Mouse (Mus musculus) CD4-positive helper T cell, adult 2 months (primary cell): ENCODE measurements around the gene Gm49510.

Experiments
- DNase-seq: peaks from one replicate; pipeline ENCODE4 v3.0.0-alpha.2; 2012; ENCODE audit warnings: low read depth, missing footprints, low spot score

Gm49510 gene

DNA sequence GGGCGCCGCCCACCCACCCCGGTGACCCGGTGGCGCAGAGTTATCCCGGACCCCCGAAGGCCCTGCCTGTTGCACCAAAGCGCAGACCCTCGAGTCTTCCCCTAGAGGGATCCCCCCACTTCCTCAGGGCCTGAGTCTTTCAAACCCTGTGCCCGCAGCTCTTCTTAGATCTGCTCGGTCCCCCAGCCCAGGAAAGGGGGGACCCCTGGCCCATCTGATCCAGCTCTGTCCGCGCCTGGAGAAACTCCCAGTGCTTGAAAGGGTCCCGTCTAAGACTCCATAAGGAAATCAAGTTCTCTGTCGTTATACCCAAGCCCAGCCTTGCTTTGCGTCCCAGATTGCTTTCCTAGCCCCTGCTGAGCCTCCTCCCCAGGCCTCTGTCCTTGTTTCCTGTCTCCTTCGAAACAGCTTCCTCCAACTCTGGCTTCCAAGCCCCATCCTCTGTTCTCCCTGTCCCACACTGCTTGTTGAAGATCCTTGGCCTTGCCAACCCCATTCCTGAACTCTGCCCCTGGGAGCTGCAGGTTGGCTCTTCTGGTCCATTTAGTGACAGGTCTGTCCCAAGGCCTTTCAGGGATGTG lies 21.6 kb upstream of the Gm49510 start:
- DNase-seq = no peak

DNA sequence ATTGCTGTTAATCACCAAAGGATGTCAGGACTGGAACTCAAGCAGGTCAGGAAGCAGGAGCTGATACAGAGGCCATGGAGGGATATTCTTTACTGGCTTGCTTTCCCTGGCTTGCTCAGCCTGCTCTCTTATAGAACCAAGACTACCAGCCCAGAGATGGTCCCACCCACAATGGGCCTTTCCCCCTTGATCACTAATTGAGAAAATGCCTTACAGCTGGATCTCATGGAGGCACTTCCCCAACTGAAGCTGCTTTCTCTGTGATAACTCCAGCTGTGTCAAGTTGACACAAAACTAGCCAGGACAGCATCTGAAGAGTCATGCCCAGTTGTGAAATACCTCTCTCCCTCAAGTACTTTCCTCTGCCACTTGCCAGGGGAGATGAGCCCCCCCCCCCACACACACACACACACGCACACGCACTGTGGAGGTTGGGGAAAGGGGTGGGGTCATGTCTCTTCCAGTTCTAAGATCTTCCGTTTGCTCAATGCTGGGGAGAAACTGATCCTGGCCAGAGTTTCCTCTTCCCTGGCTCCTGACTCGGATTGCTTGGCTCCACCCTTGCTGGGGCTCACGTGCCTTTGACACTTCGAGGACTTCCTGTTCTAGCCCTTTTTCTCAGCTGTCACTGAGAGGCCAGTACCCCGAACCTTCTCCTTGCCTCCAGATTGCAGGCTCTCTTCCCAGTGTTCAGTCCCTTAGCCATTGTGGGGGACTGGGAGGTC lies 20.5 kb upstream of the Gm49510 start:
- DNase-seq = peak; percentile 50

DNA sequence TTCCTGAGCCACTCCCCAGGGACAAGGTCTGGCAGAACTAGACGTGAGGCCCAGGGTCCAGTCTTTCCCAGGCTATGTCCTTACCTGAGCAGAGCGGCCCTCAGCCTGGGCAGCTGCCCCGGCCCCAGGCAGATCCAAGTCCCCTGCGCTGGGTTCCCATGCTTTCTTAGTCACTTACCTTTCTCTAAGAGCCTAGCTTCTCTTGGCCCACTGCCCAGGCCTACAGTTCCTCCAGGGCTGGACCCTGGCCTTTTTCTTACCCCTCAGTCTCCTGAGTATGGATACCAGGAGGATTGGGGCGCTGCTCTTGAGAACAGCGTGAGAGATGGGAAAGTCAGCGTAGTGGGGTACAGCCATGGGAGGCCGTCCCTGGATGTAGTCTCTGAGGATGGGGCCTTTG lies 19.0 kb upstream of the Gm49510 start:
- no peak for DNase-seq

DNA sequence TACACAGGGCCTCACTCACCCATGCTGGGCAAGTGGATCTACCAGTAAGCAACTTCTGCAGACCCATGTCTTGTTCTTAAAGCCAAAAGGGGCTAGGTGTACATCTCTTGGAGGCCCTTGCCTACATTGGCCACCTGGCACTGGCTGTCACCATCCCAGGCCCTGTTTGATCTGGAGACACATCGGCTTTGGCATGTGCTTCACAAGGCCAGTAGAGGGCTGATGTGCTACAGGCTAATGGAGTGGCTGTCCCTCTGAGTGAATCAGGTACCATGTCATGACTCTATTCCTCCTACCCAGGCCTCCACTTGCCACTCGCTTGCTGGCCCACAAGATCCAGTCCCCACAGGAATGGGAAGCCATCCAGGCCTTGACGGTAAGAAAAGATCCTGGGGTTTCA lies 17.6 kb upstream of the Gm49510 start:
- no peak for DNase-seq

DNA sequence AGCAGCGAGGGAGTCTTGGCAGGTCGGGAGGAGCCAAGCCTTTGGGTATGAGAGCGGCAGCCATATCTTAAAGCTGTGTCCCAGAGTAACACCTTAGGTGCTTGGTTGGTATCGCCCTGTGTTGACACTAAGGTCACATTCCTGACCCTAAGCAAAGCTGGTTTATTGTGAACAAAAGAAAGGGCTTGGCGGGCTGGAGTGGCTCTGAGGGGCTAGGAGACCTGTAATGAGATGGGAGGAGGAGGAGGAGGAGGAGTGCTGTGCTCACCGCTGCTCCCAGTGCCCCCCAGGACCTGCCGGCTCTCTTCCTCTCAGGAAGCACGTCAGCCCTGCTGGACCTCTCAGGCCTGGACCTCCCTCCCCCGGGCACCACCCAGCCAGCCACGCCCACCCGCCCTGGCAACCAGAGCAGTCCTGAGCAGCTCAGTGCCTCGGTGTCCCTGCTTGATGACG lies 10.0 kb upstream of the Gm49510 start:
- DNase-seq = no peak

DNA sequence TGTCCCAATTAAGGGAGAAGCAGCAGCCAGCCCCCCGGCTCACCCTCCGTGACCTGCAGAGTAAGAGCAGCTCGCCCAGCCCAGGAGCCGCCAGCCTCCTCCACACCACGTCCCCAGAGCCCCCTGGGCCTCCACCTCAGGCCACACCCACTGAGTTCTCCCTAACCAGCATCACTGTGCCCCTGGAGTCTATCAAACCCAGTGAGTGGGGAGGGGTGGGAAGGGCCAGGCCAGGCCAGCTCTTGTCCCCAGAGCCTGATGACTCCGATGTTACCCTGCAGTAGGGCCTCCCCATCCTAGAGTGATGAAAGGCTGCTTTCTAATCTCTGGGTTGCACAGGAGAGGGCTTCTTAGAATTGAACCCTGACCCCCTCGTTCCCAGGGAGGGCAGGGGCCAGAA lies 7.0 kb upstream of the Gm49510 start:
- no peak for DNase-seq

DNA sequence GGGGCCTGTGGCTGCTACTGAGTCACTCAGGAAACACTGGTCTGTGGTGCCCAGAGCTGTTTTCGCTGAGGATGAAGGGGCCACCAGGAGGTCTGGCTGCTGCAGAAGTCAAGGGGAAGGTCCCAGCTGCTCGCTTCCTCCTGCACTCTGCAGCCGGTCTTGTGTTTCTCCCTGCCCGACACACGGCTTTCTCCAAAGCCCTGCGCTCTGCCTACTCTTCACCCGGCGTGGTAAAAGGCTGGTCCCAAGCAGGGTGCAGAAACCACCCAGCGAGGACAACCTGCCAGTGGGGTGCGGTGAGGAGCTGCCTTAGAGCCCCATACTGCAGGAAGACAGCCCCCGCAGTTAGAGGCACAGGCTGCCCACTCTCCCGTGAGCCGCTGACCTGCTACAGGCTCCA lies 4.7 kb upstream of the Gm49510 start:
- DNase-seq = peak; percentile 56

DNA sequence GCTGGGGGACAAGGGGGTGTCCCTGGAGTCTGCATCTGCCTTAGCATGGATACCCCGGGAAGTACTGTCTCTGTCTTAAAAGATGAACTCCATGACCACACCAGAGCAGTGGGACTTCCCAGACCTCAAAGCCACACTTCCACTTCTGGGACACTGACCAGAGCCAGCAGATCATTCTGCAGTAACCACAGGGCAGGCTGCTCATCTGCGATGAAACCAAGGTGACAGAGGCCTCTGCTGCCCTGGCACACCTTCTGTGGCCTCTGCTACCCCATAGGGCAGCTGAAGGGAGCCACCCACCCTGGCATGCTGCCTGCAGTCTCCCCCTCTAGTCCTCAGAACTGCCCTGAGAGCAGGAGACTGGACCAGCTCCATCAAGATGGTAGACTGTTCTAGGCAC lies 3.7 kb upstream of the Gm49510 start:
- DNase-seq = peak; percentile 44

DNA sequence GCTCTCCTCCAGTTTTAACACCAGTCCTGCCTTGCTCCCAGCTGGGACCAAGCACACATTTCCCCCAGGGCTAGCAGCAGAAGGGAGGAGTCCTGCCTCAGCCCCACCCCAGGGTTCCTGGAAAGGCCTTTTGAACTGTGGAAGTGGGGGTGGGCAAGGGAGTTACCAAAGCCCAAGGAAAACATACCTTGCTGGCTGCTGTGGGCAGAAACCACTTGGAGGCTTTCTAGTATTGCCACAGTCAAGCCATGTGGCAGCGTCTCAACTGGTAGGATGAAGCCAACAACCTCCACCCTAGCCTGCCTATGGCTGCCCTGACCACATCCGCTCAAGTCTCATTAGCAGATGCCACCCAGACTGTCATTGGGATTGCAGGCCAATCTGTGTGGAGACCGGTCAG lies 3.3 kb upstream of the Gm49510 start:
- peak; percentile 79 for DNase-seq

DNA sequence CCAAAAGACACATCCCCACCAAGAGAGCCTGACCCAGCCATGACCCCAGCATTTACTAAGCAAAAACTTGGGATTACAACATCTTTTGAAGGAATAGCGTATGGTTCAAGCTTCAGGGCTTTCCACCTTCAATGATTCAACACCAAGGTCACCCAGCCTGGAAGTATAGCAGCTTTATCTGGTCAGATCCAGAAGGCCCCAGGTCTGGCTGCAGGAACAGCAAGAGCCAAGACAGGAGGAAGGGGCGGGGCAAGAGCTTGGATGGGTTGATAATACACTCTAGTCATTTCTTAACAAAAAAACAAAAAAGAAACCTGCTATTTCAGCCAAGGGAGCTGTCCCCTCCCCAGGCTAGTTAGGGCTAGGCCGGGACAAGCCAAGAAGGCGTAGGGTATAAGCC lies 2.0 kb upstream of the Gm49510 start:
- DNase-seq = no peak

DNA sequence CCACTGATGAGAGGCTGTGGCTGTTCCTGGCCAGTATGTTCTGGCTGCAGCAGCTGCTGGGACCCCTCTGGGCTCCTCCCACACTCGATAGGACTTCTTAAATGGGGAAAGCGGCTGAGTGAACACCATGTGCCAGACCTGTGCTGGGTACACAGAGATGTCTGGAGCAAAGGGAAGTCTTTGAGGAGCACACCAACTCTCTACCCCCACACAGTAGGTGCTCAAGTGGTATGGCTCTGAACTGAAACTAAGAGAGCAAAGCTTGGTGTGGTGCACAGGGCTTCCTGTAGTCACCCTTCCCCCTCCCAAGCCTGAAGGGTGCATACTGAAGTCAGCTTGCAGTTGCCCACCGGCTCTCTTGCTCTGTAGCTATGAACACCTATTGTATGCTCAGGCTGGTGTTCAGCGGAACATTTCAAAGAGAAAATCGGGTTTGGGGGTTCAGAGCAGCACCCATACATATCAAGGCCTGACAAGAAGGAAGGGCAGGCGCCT lies 913 bp upstream of the Gm49510 start:
- peak; percentile 72 for DNase-seq

DNA sequence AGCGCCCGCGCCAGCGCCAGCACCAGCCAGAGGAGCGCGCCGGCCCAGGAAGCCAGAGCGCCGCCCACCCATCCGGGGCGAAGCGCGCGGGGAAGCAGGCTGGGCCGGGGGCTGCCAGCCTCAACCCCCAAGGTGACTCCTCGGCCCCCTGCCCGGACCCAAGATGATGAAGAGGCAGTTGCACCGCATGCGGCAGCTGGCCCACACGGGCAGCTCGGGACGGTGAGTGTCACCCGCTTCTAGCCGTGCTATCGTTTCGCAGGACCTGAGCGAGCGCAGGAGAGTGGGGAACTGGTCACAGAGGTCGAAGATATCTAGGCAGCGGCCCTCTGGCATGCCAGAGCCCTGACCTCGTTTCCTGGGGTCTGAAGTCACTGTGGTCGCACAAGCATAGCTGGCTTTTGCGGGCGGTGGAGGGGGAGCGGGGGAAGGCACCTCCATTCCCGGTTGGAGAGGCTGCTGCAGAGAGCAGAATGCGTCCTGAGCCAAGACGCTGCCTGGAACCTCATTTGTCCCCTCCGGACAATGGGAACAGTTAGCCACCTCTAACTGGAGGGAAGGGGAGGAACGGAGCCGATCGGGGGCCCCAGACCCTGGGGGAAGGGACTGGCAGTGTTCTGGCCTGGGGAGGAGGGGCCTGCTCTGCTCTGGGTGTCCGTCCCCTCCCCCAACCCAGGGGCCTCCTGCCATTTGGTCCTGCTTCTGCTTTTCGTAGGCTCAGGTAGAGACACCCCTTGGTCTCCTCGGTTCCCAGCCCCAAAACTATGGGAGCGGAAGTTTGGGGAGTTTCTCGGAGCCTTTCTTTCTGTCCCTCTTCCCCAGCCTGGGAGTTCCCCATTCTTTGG lies 495 bp downstream of the Gm49510 start, which contains the start of gene Sh3bp1:
Sh3bp1 (plus strand) TSS at position 29 of the 845 bp plus-strand sequence.
- peak; percentile 84 for DNase-seq

DNA sequence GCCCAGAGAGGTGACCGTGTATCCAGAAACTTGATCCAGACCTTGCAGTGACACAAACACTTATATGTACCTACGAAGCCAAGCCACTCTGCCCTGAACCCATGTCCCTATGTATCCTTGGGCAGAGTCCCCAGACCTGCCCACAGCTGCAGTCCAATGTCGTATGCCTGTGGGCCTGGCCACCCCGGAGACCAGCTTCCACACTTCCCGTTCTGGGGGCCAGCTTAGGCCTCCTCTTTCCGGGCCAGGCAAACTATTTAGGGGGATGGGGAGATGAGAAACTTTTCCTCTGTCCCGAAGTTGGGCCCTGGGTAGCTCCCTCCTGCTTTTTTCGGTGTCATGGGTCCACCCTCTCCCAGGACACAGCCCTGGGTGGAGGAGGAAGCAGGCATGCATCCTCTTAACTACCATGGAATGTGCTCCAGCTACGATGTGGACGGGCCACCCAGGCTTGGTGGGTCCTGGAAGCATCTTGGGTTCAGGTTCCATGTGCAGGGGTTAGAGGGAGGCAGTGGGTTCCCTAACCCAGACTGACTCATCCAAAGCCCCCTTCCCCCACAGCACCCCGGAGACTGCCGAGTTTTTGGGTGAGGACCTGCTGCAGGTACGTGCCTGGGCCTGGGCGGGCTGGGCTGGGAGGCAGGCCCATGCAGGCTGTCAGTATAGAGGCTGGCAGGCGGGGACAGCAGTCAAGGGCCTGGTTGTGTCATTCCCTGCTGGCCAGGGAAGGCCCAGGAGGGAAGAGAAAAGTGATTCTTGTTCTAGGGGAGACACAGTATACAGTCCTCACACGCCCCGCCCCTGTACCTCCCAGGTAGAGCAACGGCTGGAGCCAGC lies 1.3 kb downstream of the Gm49510 start:
- no peak for DNase-seq

DNA sequence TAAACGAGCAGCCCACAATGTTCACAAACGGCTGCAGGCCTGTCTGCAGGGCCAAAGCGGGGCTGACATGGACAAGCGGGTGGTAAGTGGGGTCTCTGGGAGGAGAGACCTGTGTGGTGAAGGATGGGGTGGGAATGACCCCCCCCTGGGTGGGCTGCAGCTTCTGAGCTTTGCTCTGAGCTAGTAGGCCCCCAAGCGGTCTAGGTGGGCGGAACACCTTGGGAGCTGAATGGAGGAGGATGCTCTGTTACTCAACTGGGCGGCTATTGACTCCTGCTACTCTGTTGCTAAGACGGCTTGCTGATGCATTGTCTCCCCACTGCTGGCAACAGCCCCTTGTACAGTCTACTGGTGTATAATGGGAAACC lies 1.9 kb downstream of the Gm49510 start:
- no peak for DNase-seq

DNA sequence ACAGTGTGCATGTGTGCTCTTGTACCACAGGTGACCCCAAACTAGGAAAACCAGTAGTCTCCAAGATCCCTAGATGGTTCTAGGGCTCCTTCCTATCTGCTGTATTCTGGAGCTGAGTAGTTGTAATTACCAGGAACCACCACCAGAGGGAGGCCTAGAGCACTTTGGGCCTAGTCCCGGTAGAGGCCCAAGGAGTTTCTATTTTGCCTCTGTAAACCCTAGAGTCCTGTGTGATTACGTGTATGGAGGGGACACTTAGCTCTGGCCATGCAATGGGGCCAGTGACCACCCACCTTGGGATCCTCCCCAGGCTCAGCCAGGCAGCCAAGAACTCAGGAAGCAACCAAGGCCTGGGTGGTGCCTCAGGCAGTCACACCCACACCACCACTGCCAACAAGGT lies 3.8 kb downstream of the Gm49510 start:
- DNase-seq = peak; percentile 81

DNA sequence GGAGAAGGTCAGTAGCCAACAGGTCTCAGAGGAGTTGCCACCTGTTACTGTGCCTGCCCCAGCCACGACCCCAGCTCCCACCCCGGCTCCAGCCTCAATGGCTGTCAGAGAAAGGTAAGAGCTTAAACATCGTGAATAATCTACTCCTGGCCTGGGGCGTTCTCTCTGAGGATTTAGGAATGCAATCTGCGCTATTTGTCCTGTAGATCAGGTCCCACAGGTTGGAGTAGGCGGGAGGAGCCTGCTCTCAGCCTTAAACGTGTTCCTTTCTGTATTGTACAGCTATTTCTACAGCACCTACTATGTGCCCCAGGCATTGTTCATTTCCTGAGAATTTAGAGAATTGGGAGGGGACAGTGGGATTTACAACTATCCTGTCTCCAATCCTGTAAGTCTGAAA lies 8.9 kb downstream of the Gm49510 start:
- DNase-seq = no peak

DNA sequence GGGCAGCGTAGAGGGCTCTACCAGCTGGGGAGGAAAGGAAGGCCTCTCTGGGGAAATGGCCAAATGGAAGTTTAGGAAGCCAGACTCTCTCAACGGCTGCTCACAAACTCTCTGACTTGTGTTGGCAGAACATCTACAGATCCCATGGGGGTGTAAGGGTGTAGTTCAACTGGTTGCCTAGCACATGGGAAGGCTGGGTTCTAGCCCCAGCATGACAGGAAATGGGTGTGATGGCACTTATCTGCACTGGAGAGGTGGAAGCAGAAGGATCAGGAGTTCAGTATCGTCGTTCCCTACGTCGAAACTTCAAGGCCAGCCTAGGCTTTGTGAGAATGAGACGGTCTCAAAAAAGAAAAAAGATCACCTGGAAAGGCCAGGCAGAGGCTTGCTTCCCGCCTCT lies 9.5 kb downstream of the Gm49510 start:
- DNase-seq = no peak

DNA sequence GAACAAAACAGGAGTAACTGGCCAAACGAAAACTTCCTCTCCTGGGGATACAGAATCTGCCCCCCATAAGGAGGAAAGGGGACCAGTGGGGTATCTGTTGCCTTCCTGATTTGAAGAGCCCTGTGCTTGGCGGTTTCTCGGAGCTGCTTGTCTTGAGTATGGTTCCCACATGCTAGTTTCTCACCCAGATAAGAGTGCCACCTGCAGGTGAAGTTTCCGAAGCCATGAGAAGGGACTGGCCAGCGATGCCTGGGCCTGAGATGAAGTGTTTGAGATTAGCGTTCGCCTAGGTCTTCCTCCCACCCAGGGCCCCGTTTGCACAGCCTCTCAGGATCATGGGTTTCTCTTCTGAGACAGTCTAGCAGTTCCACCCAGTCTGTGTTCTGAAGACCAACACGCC lies 12.6 kb downstream of the Gm49510 start:
- DNase-seq = peak; percentile 55

DNA sequence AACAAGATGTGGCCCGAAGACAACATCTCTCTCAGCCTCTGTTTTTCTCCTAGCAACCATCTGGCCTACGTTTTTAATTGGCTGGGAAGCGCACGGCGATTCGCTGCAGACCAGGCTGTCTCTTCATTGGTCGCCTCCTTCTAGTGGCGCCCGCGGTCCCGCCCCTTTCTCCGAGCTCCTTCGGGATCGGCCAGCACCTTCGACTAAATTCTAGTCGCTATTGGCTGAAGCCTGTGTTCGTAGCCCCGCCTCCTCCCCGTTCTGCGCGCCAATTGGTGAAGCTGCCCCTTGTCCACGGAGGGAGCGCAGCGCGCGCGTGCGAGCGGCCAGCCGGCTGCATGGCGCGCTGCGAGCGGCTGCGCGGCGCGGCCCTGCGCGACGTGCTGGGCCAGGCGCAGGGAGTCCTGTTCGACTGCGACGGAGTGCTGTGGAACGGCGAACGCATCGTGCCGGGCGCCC lies 14.2 kb downstream of the Gm49510 start, which contains the start of gene Pdxp:
Pdxp (plus strand) TSS at position 288 of the 459 bp plus-strand sequence.
- DNase-seq = peak; percentile 98

DNA sequence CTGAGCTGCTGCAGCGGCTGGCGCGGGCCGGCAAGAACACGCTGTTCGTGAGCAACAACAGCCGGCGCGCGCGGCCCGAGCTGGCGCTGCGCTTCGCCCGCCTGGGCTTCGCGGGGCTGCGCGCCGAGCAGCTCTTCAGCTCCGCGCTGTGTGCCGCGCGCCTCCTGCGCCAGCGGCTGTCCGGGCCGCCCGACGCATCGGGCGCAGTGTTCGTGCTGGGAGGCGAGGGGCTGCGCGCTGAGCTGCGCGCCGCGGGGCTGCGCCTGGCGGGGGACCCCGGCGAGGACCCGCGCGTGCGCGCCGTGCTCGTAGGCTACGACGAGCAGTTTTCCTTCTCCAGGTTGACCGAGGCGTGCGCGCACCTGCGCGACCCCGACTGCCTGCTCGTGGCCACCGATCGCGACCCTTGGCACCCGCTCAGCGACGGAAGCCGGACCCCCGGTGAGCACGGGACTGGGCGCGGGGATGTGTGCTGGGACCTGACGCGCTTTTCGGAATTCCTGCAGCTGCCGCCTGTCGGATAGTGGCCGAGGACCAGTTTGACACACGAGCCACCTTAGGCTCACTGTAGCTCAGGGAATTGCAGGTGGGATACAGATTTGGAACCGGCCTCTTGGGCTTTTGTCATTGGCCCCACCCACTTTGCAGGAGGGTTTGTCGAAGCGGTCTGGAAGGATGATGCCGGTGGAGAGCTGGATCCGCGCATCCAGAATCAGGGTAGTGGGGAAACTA lies 14.8 kb downstream of the Gm49510 start:
- DNase-seq = no peak
